Mouse (Mus musculus) R1 (cell line): ENCODE measurements around the gene Zzz3.

Experiments
- DNase-seq: peaks from one replicate; pipeline ENCODE4 v3.0.0-alpha.2; 2018; ENCODE audit warnings: low read depth, low spot score

Zzz3 gene

DNA sequence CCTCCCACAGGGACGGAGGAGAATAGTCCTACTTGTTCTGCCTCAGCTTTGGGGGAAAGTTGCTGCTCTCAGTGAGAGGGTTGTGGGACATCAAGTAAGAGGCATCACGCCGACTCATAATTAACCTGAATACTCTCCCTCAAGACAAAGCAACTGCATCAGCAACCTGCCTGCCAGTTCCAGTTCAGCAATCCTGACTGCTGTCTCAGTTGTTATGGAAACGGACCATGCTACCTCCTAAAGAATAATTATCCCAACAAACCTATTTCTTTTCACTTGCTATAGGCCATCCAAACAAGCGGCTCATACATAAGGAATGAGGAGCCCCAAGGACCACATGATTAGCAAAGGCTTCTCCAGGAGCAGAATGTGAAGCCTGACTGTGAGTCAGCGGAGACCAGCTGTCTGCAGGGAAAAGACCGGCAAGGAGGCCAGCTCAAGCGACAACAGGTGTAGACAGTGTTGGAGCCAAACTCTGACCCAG, 100.2 kb downstream of the Zzz3 start:
- DNase-seq, result no peak

DNA sequence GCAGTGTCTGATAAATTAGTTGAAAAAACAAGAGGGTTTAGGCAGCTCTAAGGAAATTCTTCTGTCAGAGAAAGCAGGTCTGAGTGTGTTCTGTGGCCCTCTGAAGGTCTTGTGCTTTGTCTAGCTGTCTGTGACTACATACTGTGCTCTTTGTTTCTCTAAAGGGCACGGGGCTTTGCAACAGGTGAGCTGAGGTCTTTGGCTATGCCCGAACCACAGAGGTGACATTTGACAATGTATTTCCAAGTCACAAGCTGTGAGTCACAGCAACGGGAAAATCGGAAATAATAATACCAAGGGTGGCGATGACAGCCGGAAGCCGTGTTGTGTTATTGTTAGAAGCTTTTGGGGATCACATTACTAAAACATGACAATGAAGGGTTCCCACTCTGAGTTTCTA, 101.8 kb downstream of the Zzz3 start:
- DNase-seq, result no peak

DNA sequence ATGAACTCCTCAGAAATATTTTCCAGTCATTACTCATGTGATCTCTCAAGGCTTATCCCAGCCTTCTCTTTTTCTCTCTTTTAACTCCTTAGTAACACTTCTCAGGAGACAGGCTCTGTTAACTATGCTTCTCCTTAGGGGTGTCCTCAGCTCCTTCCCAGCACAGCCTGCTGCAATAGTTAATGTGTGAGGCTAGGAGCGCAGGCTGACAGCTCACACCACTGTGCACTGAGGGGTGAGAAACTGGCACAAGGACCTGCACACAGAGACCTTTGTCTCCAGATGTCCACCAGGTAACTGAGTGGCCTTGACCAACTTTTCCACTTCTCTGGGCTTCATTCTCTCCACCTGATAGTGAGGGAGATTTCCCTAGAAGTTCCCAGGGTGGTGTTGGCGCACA, 102.6 kb downstream of the Zzz3 start:
- no peak for DNase-seq

DNA sequence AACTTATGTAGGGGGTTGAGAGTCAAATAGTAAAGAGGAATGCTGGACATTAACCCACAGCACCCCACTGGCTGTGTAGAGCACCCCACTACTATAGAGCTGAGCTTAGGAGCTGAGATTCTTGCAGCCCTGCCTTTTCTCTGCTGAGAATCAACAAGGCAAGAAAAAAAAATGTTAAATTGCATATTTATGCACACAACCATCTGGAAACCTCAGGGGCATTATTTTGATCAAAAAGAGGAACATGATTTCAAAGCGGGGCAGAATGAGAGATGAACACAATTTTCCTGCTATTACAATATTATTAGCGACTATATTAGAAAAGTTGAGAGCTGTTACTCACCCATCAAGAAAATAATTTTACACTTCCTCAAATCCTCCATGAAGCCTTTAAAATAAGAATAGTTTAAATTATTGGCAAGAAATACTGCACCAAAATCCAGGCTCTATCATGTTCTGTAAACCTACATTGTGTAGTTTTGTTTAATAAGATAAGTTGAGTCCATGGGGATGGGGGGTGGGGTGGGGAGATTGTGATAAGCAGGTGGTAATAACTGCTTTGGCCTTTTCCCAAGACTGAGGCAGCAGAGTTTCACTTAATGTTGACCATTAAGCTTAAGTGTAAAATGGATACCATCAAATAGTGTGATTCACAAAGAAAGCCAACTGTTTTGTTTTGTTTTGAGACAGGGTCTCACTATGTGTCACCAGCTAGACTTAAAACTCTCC, 103.9 kb downstream of the Zzz3 start:
- DNase-seq, result no peak

DNA sequence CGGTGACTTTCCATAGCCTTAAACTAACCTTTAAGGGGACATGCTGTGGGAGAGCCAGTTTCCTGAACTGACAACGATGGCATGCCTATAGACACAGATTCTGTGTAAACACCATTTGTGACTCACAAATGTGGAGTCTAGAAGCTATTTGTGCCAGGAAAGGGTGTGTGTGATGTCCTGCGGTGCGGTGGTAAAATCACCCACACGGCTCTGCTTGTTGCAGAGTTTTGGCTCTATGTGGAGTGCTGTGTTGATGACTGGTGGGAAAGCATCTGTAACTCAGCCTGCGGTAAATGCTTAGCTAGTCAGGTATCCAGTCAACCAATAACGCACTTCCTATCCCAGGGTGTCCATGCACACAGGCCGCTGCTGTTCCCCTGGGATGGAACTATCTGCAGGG, 112.6 kb downstream of the Zzz3 start:
- no peak for DNase-seq

DNA sequence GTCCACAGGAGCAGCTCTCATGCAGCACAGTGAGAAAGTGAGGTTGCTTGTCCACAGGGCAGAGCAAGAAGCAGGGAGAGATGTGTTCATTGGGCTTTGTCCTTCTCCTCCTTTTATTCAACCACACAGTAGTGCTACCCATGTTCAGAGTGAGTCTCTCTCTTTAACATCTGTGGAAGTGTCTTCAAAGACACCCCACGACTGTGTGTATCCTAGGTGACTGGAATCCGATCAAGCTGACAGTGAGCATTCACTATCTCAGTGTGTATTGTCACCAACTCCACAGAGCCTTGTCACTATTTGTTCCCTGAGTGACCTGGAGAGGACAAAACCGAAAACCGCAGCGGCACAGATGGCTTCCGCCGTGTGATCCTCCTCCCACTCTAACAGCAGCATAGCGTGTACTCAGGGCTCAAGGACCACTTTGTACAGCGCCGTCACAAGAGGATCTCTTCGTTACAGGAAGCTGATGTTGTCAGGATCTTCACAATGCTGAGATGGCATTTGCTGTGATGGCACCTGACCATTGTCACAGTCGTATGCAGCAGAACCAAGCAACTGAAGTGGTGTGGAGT, 113.2 kb downstream of the Zzz3 start:
- DNase-seq, result no peak

DNA sequence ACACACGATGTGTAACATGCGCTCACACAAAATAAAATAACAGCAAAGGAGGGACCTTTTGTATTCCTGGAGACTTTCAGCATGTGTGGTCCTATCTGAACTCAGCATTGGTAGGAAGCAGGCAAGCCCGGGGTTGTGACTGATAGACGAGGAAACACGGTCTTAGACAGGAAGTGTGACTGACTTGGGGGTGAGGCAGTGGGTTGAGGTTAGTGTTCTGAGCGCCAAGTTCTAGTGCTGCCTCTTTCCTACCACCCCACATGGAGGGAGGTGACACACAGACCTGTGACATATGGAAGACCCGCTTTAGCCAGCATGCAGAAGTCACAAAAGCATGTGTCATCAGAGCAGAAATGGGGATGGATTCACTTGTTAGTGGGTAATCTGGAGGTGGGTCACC, 114.0 kb downstream of the Zzz3 start:
- DNase-seq, result no peak
